Mouse (Mus musculus): Measurements from ENCODE around the gene Cela3b. TPM values are rescaled to one million over a fixed set of nuclear protein-coding genes. Genes with fewer than 3 reads are reported as not detected.

Gene Cela3b
- total RNA-seq (2014; fragmentation: Nextera tagmentation): not detected in 2 replicates
- total RNA-seq (2017): not detected in 2 replicates
- polyA plus RNA-seq (2012): not detected in 2 replicates

DNA sequence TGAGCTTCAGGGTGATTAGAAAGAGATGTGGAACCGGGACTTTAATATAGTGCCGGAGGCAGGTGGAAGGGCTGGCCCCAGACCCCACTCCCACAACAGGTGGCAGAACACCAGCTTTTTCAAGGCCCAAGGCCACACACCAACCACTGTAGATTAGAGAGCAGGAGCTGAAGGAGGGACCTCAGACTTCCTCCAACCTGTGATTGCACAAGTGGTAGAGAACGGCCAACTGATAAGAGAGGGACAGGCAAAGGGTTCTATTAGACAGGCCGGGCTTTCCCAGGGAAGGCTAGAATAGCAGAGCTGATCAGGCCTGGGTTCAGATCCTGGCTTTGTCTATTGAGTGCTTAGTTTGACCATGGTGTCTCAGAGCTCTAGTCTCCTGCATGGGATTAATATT, at the start of gene Cela3b:
Gene Cela3b, minus strand, starts transcription at position 39 of the 400 bp plus-strand sequence.
- Histone ChIP-seq H3K4me1 (ENCODE audit: insufficient read depth, low read depth, low read length) (no peaks in the 10 kb centered on the region), H3K27me3 (ENCODE audit: insufficient read depth, low read length) (no peaks in the 10 kb centered on the region)
- ATAC-seq (ENCODE audit: extremely low read depth, insufficient number of reproducible peaks, low FRiP score, poor library complexity, severe bottlenecking): no peak

DNA sequence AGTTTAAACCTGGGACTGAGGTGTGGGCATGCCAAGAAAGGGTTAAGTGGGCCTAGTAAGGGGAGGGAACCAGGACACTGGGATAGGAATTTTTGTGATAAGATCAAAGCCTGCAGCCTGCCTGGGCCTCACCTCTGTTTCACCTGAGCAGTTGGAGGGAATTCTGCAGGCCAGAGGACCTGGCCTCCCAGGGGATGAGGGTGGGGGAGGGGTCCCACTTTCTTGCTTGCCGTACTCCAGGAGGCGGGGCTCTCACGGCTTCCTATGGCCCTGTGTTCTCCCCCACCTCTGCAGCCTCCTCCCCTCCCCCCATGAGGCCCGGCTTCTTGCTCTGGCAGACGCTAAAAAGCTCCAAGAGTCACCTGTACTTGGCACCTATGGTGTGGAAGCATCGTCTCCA, 49.4 kb upstream of the Cela3b start:
- Histone ChIP-seq H3K4me3 (ENCODE audit: low read depth, low read length) (no peak overlapping the region), H3K4me1 (ENCODE audit: insufficient read depth, low read depth, low read length) (no peaks in the 10 kb centered on the region), H3K27me3 (ENCODE audit: insufficient read depth, low read length) (peaks cover 6% of the 10 kb centered on the region; the same call in 1 of the 2 replicates), H3K36me3 (replicated peaks) (no peaks in the 10 kb centered on the region), H3K9me3 (replicated peaks) (no peaks in the 10 kb centered on the region)
- ATAC-seq (ENCODE audit: extremely low read depth, insufficient number of reproducible peaks, low FRiP score, poor library complexity, severe bottlenecking) (no peak), DNase-seq (ENCODE audit: low spot score) (no peak)
- TF ChIP-seq GATA1 (IDR thresholded peaks at IDR 0.05; ENCODE audit: borderline replicate concordance, low read length) (no peak), GATA2 (IDR thresholded peaks at IDR 0.05; ENCODE audit: borderline replicate concordance, low read depth, low read length) (no peak), CTCF (IDR thresholded peaks at IDR 0.05; ENCODE audit: low read depth, low read length) (no peak), POLR2AphosphoS5 (IDR thresholded peaks at IDR 0.05; ENCODE audit: insufficient replicate concordance, low read depth, low read length) (no peak), TAL1 (conservative IDR thresholded peaks at IDR 0.05; ENCODE audit: low read depth, low read length) (no peak)

More for the DNA sequence above, at the start of gene Cela3b:
- no peaks in the 10 kb centered on the region for H3K9me3 ChIP-seq (replicated peaks)
- DNase-seq (ENCODE audit: low spot score): no peak
- no peak within 1 kb of the TSS for H3K4me3 ChIP-seq (ENCODE audit: low read depth, low read length)
- H3K36me3 ChIP-seq (replicated peaks): no peaks in the 10 kb centered on the region
- TF ChIP-seq TAL1 (conservative IDR thresholded peaks at IDR 0.05; ENCODE audit: low read depth, low read length): no peak
- no peak for TF ChIP-seq GATA1 (IDR thresholded peaks at IDR 0.05; ENCODE audit: borderline replicate concordance, low read length)
- no peak for TF ChIP-seq POLR2AphosphoS5 (IDR thresholded peaks at IDR 0.05; ENCODE audit: insufficient replicate concordance, low read depth, low read length)
- TF ChIP-seq CTCF (IDR thresholded peaks at IDR 0.05; ENCODE audit: low read depth, low read length): no peak
- TF ChIP-seq GATA2 (IDR thresholded peaks at IDR 0.05; ENCODE audit: borderline replicate concordance, low read depth, low read length): no peak

DNA sequence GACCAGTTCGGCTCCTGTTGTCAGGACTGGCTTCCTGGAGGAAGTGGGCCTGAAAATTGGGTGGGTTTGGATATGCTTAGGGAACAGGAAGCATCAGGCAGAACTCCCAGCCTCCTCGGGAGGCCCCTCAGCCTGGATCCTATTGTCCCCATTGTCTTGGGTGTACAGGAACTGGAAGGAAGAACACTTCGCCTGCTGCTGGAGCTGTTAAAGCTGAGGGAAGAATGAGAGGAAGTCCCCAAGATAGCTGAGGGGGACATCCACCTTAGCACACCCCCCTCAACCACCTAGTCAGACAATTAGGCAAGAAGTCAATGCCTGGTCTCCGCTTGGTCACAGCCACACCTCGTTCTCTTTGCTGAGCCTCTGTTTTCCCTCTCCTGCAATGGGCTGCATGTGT, 48.0 kb upstream of the Cela3b start:
- no peak for DNase-seq (ENCODE audit: low spot score)

DNA sequence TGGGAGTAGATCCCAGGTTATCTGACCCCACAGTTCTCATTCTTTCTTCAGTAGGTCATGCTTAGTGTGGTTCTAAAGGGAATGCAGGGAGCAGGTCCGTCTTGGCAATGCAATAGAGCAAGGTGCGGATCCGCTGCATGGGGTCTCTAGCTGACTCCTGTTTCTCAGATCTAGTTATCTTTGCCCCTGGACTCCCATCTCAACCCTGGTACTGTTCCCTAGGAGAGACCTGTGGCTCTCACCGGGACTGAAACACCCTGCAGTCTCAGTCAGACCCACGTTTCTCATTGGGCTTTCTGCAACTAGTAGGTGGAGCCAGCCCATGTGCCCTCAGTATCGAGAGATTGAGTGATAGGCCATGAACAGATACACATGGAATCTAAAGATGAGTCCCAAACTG, 47.3 kb upstream of the Cela3b start:
- TF ChIP-seq CTCF (IDR thresholded peaks at IDR 0.05; ENCODE audit: low read depth, low read length) (no peak), GATA2 (IDR thresholded peaks at IDR 0.05; ENCODE audit: borderline replicate concordance, low read depth, low read length) (no peak), GATA1 (IDR thresholded peaks at IDR 0.05; ENCODE audit: borderline replicate concordance, low read length) (no peak), POLR2AphosphoS5 (IDR thresholded peaks at IDR 0.05; ENCODE audit: insufficient replicate concordance, low read depth, low read length) (no peak), TAL1 (conservative IDR thresholded peaks at IDR 0.05; ENCODE audit: low read depth, low read length) (no peak)
- Histone ChIP-seq H3K4me1 (ENCODE audit: insufficient read depth, low read depth, low read length) (no peaks in the 10 kb centered on the region), H3K36me3 (replicated peaks) (no peaks in the 10 kb centered on the region), H3K9me3 (replicated peaks) (no peaks in the 10 kb centered on the region), H3K4me3 (ENCODE audit: low read depth, low read length) (no peak overlapping the region), H3K27me3 (ENCODE audit: insufficient read depth, low read length) (peaks cover 10% of the 10 kb centered on the region; the same call in 1 of the 2 replicates)
- ATAC-seq (ENCODE audit: extremely low read depth, insufficient number of reproducible peaks, low FRiP score, poor library complexity, severe bottlenecking) (no peak), DNase-seq (ENCODE audit: low spot score) (no peak)

More for the DNA sequence above, 48.0 kb upstream of the Cela3b start:
- Histone ChIP-seq H3K27me3 (ENCODE audit: insufficient read depth, low read length) (peaks cover 10% of the 10 kb centered on the region; the same call in 1 of the 2 replicates), H3K4me3 (ENCODE audit: low read depth, low read length) (no peak overlapping the region), H3K4me1 (ENCODE audit: insufficient read depth, low read depth, low read length) (no peaks in the 10 kb centered on the region), H3K36me3 (replicated peaks) (no peaks in the 10 kb centered on the region), H3K9me3 (replicated peaks) (no peaks in the 10 kb centered on the region)
- ATAC-seq (ENCODE audit: extremely low read depth, insufficient number of reproducible peaks, low FRiP score, poor library complexity, severe bottlenecking): no peak
- TF ChIP-seq POLR2AphosphoS5 (IDR thresholded peaks at IDR 0.05; ENCODE audit: insufficient replicate concordance, low read depth, low read length) (no peak), CTCF (IDR thresholded peaks at IDR 0.05; ENCODE audit: low read depth, low read length) (no peak), GATA1 (IDR thresholded peaks at IDR 0.05; ENCODE audit: borderline replicate concordance, low read length) (no peak), GATA2 (IDR thresholded peaks at IDR 0.05; ENCODE audit: borderline replicate concordance, low read depth, low read length) (no peak), TAL1 (conservative IDR thresholded peaks at IDR 0.05; ENCODE audit: low read depth, low read length) (no peak)

DNA sequence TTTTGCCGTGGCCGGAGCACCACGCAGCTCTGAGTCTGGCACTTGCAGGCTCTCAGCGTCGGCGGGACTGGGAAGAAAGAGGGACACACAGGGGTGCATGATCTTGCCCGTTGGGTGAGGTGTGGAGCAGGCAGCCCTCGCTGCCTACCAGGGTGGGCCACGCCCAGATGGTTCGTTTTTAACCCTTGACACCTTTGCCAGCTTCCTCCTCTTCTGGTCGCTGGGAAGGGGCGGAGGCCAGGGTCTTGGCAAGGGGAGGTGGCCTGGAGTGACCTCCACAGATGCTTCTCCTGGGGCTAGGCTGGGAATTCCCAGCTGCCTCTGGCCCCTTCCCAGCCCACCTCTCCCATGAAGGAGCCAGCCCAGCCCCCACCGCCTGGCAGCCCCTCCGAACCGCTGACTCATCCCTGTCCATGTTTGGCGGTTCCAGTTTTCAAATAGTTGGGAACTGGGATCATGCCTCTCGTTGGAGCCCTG, 46.5 kb upstream of the Cela3b start:
- Histone ChIP-seq H3K9me3 (replicated peaks) (no peaks in the 10 kb centered on the region), H3K36me3 (replicated peaks) (no peaks in the 10 kb centered on the region), H3K4me1 (ENCODE audit: insufficient read depth, low read depth, low read length) (no peaks in the 10 kb centered on the region), H3K27me3 (ENCODE audit: insufficient read depth, low read length) (peaks cover 10% of the 10 kb centered on the region; the same call in 1 of the 2 replicates), H3K4me3 (ENCODE audit: low read depth, low read length) (no peak overlapping the region)
- TF ChIP-seq GATA2 (IDR thresholded peaks at IDR 0.05; ENCODE audit: borderline replicate concordance, low read depth, low read length) (no peak), CTCF (IDR thresholded peaks at IDR 0.05; ENCODE audit: low read depth, low read length) (no peak), POLR2AphosphoS5 (IDR thresholded peaks at IDR 0.05; ENCODE audit: insufficient replicate concordance, low read depth, low read length) (no peak), GATA1 (IDR thresholded peaks at IDR 0.05; ENCODE audit: borderline replicate concordance, low read length) (no peak), TAL1 (conservative IDR thresholded peaks at IDR 0.05; ENCODE audit: low read depth, low read length) (no peak)
- ATAC-seq (ENCODE audit: extremely low read depth, insufficient number of reproducible peaks, low FRiP score, poor library complexity, severe bottlenecking) (no peak), DNase-seq (ENCODE audit: low spot score) (no peak)

DNA sequence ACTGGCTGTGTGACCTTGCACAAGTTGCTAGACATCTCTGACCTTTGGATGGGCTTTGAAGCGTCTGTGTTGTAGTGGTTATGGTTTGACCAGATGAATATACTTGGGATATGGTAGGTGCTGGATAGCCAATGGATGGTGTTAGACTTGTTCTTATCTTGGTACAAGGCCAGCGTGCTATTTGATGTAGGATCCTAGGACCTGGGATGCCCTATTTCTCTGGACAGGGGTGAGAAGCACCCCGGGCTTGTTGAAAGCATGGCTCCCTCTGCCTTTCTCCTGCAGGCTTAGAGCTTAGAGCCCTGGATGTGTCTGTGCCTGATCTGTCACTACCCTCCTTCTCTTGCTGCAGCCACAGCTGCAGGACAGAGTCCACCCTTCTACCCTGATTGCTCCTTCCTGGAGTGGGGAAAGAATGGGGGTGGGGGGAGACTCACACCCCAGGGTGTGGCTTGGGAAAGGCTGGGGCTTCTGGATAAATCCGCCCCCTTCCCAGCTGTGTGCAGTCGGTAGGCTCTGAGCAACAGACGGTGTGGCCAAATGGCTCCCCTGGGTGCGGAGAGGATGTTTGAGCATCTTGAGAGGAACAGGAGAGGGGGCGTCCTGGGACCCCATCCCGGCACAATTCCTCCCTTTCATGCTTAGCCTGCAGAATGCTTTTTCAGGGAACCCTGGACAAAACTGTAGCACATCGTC, 45.9 kb upstream of the Cela3b start:
- DNase-seq (ENCODE audit: low spot score) (no peak), ATAC-seq (ENCODE audit: extremely low read depth, insufficient number of reproducible peaks, low FRiP score, poor library complexity, severe bottlenecking) (no peak)
- TF ChIP-seq POLR2AphosphoS5 (IDR thresholded peaks at IDR 0.05; ENCODE audit: insufficient replicate concordance, low read depth, low read length) (no peak), GATA1 (IDR thresholded peaks at IDR 0.05; ENCODE audit: borderline replicate concordance, low read length) (no peak), CTCF (IDR thresholded peaks at IDR 0.05; ENCODE audit: low read depth, low read length) (no peak), TAL1 (conservative IDR thresholded peaks at IDR 0.05; ENCODE audit: low read depth, low read length) (no peak), GATA2 (IDR thresholded peaks at IDR 0.05; ENCODE audit: borderline replicate concordance, low read depth, low read length) (no peak)
- Histone ChIP-seq H3K9me3 (replicated peaks) (no peaks in the 10 kb centered on the region), H3K4me3 (ENCODE audit: low read depth, low read length) (no peak overlapping the region), H3K27me3 (ENCODE audit: insufficient read depth, low read length) (peaks cover 10% of the 10 kb centered on the region; the same call in 1 of the 2 replicates), H3K36me3 (replicated peaks) (no peaks in the 10 kb centered on the region), H3K4me1 (ENCODE audit: insufficient read depth, low read depth, low read length) (no peaks in the 10 kb centered on the region)

Data from G1E (cell line).